Mouse (Mus musculus) intestine, embryonic 15.5 days (tissue): ENCODE data around the gene Mdga1. TPM values are rescaled to one million over a fixed set of nuclear protein-coding genes. Genes with fewer than 3 reads are reported as not detected.
"Not testable (repeated sequence)": the region's sequence is repeated elsewhere in the genome, so short reads cannot be mapped to it uniquely, and the experiment has no call there.

Source experiments
- ATAC-seq: fragments of 200-750 bp; cut with Nextera tagmentation; 2 replicates; pipeline ENCODE4 v1.8.0; 2017; ENCODE audit warnings: moderate TSS enrichment, moderate library complexity
- H3K27ac ChIP-seq: fragments of 300-500 bp; sonication (generic); 2 replicates; pipeline ENCODE4 v1.5.1; 2015; ENCODE audit warnings: mild to moderate bottlenecking, inconsistent platforms
- H3K27me3 ChIP-seq: fragments of 300-500 bp; sonication (generic); replicated peaks from 2 replicates; pipeline ENCODE4 v1.6.1; 2015; ENCODE audit warnings: inconsistent platforms
- H3K36me3 ChIP-seq: fragments of 300-500 bp; sonication (generic); 2 replicates; pipeline ENCODE4 v1.6.1; 2015; ENCODE audit warnings: inconsistent platforms
- H3K4me1 ChIP-seq: fragments of 300-500 bp; sonication (generic); replicated peaks from 2 replicates; pipeline ENCODE4 v1.6.1; 2015; ENCODE audit warnings: inconsistent platforms
- H3K4me2 ChIP-seq: fragments of 300-500 bp; sonication (generic); replicated peaks from 2 replicates; pipeline ENCODE4 v1.6.1; 2015; ENCODE audit warnings: mild to moderate bottlenecking, inconsistent platforms
- H3K4me3 ChIP-seq: fragments of 300-500 bp; sonication (generic); replicated peaks from 2 replicates; pipeline ENCODE4 v1.5.1; 2015; ENCODE audit warnings: inconsistent platforms
- H3K9ac ChIP-seq: fragments of 300-500 bp; sonication (generic); 2 replicates; pipeline ENCODE4 v1.6.1; 2015; ENCODE audit warnings: inconsistent platforms
- H3K9me3 ChIP-seq: fragments of 300-500 bp; sonication (generic); 2 replicates; pipeline ENCODE4 v1.6.1; 2016; ENCODE audit warnings: inconsistent platforms
- WGBS: fragments of 180-500 bp; shearing (Covaris S2); methylation state at CpG from one replicate; pipeline ENCODE4 v1.1.7; 2015; 5-methylcytosine and 5-hydroxymethylcytosine counted together
- polyA plus RNA-seq: library from polyadenylated mRNA; unstranded; fragments of >200 nt; fragmentation: Nextera tagmentation; extraction: Ambion mirVana; gene quantifications from 2 replicates; pipeline ENCODE4 v1.2.1, GENCODE M21; 2015

Gene Mdga1
- polyA plus RNA-seq, 1 experiment from 2014 or later = 2.1 TPM

- Histone ChIP-seq H3K27me3 (peaks cover 16% of the 10 kb centered on the region), H3K4me2 (no peak overlapping the region), H3K4me1 (peaks cover 7% of the 10 kb centered on the region), H3K27ac (no peak overlapping the region), H3K9me3 (no peaks in the 10 kb centered on the region), H3K36me3 (no peaks in the 10 kb centered on the region), H3K9ac (no peak overlapping the region), H3K4me3 (no peak overlapping the region)
- WGBS = 49% methylated on average over 10 of the region's 10 CpGs
- no peak for ATAC-seq
Measured at GRCm38 (mm10) chr17:29798151-29798550, 171.7 kb downstream of the Mdga1 start.

GRCm38 (mm10) chr17:29796787-29797186, 173.1 kb downstream of the Mdga1 start:
- Histone ChIP-seq H3K27ac (no peak overlapping the region), H3K27me3 (peaks cover 16% of the 10 kb centered on the region), H3K9me3 (no peaks in the 10 kb centered on the region), H3K9ac (no peak overlapping the region), H3K4me3 (no peak overlapping the region), H3K36me3 (no peaks in the 10 kb centered on the region), H3K4me2 (no peak overlapping the region), H3K4me1 (peaks cover 7% of the 10 kb centered on the region)
- ATAC-seq = no peak
- 36% methylated on average over 9 of the region's 9 CpGs for WGBS

- peaks cover 16% of the 10 kb centered on the region for H3K27me3 ChIP-seq
- no peaks in the 10 kb centered on the region for H3K36me3 ChIP-seq
- 10% methylated on average over 7 of the region's 7 CpGs for WGBS
- H3K4me1 ChIP-seq = peaks cover 7% of the 10 kb centered on the region
- no peak overlapping the region for H3K9ac ChIP-seq
- H3K4me2 ChIP-seq = no peak overlapping the region
- H3K4me3 ChIP-seq = no peak overlapping the region
- no peak for ATAC-seq
- H3K27ac ChIP-seq = no peak overlapping the region
- H3K9me3 ChIP-seq = no peaks in the 10 kb centered on the region
Measured at GRCm38 (mm10) chr17:29796086-29796485, 173.8 kb downstream of the Mdga1 start.

- peak overlapping the region; percentile 50 for H3K4me2 ChIP-seq
- H3K27me3 ChIP-seq = peaks cover 16% of the 10 kb centered on the region
- peaks cover 7% of the 10 kb centered on the region for H3K4me1 ChIP-seq
- H3K27ac ChIP-seq = no peak overlapping the region
- 8% methylated on average over 22 of the region's 23 CpGs for WGBS
- H3K4me3 ChIP-seq = peak overlapping the region; percentile 15; the same call in 1 of the 2 replicates
- H3K9me3 ChIP-seq = no peaks in the 10 kb centered on the region
- H3K36me3 ChIP-seq = no peaks in the 10 kb centered on the region
- H3K9ac ChIP-seq = peak overlapping the region; percentile 20; the same call in 1 of the 2 replicates
- peak; percentile 17; the same call in 1 of the 2 replicates for ATAC-seq
Measured at GRCm38 (mm10) chr17:29795050-29795770, 174.7 kb downstream of the Mdga1 start.

- H3K36me3 ChIP-seq = no peaks in the 10 kb centered on the region
- no peak for ATAC-seq
Measured at GRCm38 (mm10) chr17:29791531-29792050, 178.3 kb downstream of the Mdga1 start.

GRCm38 (mm10) chr17:29790231-29790740, 179.6 kb downstream of the Mdga1 start:
- no peak for ATAC-seq
- WGBS = 79% methylated on average over 12 of the region's 12 CpGs

More at GRCm38 (mm10) chr17:29791531-29792050, 178.3 kb downstream of the Mdga1 start:
- no peak overlapping the region for H3K27ac ChIP-seq
- H3K9ac ChIP-seq = no peak overlapping the region
- no peak overlapping the region for H3K4me3 ChIP-seq
- H3K4me2 ChIP-seq = no peak overlapping the region
- 72% methylated on average over 9 of the region's 9 CpGs for WGBS
- no peaks in the 10 kb centered on the region for H3K9me3 ChIP-seq
- peaks cover 12% of the 10 kb centered on the region for H3K27me3 ChIP-seq
- H3K4me1 ChIP-seq = peaks cover 7% of the 10 kb centered on the region

GRCm38 (mm10) chr17:29789715-29790114, 180.2 kb downstream of the Mdga1 start:
- ATAC-seq = no peak
- Histone ChIP-seq H3K9ac (no peak overlapping the region), H3K27ac (no peak overlapping the region), H3K36me3 (no peaks in the 10 kb centered on the region), H3K4me3 (no peak overlapping the region), H3K4me2 (no peak overlapping the region), H3K27me3 (peaks cover 3% of the 10 kb centered on the region), H3K4me1 (no peaks in the 10 kb centered on the region), H3K9me3 (no peaks in the 10 kb centered on the region)
- 65% methylated on average over 9 of the region's 9 CpGs for WGBS

More at GRCm38 (mm10) chr17:29790231-29790740, 179.6 kb downstream of the Mdga1 start:
- Histone ChIP-seq H3K27me3 (peaks cover 8% of the 10 kb centered on the region), H3K9me3 (no peaks in the 10 kb centered on the region), H3K27ac (no peak overlapping the region), H3K36me3 (no peaks in the 10 kb centered on the region), H3K4me3 (no peak overlapping the region), H3K4me2 (no peak overlapping the region), H3K4me1 (peaks cover 5% of the 10 kb centered on the region), H3K9ac (no peak overlapping the region)

- Histone ChIP-seq H3K9me3 (no peaks in the 10 kb centered on the region), H3K27ac (no peak overlapping the region), H3K36me3 (no peaks in the 10 kb centered on the region), H3K4me1 (no peaks in the 10 kb centered on the region), H3K27me3 (peaks cover 2% of the 10 kb centered on the region), H3K4me3 (no peak overlapping the region), H3K4me2 (no peak overlapping the region), H3K9ac (no peak overlapping the region)
- no peak for ATAC-seq
- 85% methylated on average over 10 of the region's 10 CpGs for WGBS
Measured at GRCm38 (mm10) chr17:29788573-29788972, 181.3 kb downstream of the Mdga1 start.

GRCm38 (mm10) chr17:29784820-29785219, 185.1 kb downstream of the Mdga1 start:
- Histone ChIP-seq H3K9me3 (no peaks in the 10 kb centered on the region), H3K4me3 (no peak overlapping the region), H3K27ac (no peak overlapping the region), H3K4me2 (no peak overlapping the region), H3K36me3 (no peaks in the 10 kb centered on the region), H3K27me3 (no peaks in the 10 kb centered on the region), H3K4me1 (no peaks in the 10 kb centered on the region), H3K9ac (no peak overlapping the region)
- WGBS = 77% methylated on average over 9 of the region's 9 CpGs
- ATAC-seq = no peak

GRCm38 (mm10) chr17:29781472-29781871, 188.4 kb downstream of the Mdga1 start:
- not testable (repeated sequence) for H3K4me1 ChIP-seq
- WGBS = 80% methylated on average over 4 of the region's 4 CpGs

GRCm38 (mm10) chr17:29778021-29778420, 191.9 kb downstream of the Mdga1 start:
- 72% methylated on average over 8 of the region's 8 CpGs for WGBS

More at GRCm38 (mm10) chr17:29781472-29781871, 188.4 kb downstream of the Mdga1 start:
- H3K9ac ChIP-seq, H3K4me2 ChIP-seq, H3K27ac ChIP-seq, H3K27me3 ChIP-seq, ATAC-seq, H3K36me3 ChIP-seq, H3K4me3 ChIP-seq, H3K9me3 ChIP-seq: not testable (repeated sequence)

More at GRCm38 (mm10) chr17:29778021-29778420, 191.9 kb downstream of the Mdga1 start:
- Histone ChIP-seq H3K4me3 (no peak overlapping the region), H3K27me3 (no peaks in the 10 kb centered on the region), H3K27ac (no peak overlapping the region), H3K9ac (no peak overlapping the region), H3K4me2 (no peak overlapping the region), H3K9me3 (no peaks in the 10 kb centered on the region), H3K36me3 (no peaks in the 10 kb centered on the region), H3K4me1 (no peaks in the 10 kb centered on the region)
- no peak for ATAC-seq
